In genomic region chr13:70281051-70281847, GRCm38 (mm10) we compare ENCODE assay signal across 10 mouse cellular contexts.
DNase-seq lines count a peak whose midpoint lies in the region; ATAC-seq lines count a peak whose summit lies in the region.
"Had no signal": no experiment of that assay in that cellular context is flagged by ENCODE, and none has a peak within 500 bp of the region (broad histone marks: within the 10 kb centered on the region; RNA-seq: fewer than 3 reads in every experiment).

No protein-coding gene starts in this region.

- peak; percentile 11; the same call in 1 of the 2 replicates for ATAC-seq in heart, embryonic 14.5 days (ENCODE audit: insufficient number of reproducible peaks, insufficient read depth, low FRiP score, low read depth)
- ATAC-seq in heart, embryonic 11.5 days (replicated peaks; ENCODE audit: insufficient number of reproducible peaks, low FRiP score, low TSS enrichment), result no peak
- ATAC-seq in liver, embryonic 16.5 days (ENCODE audit: low read depth), result peak; percentile 54; the same call in 1 of the 2 replicates
- no peak for ATAC-seq in monocyte, adult 5-6 weeks (replicated peaks; ENCODE audit: insufficient number of reproducible peaks, low FRiP score, low TSS enrichment, poor library complexity, severe bottlenecking)

- H3K9me3 ChIP-seq in heart, embryonic 14.5 days (ENCODE audit: control insufficient read depth, low read length), result no peaks in the 10 kb centered on the region
- H3K9me3 ChIP-seq in heart, embryonic 11.5 days (replicated peaks; ENCODE audit: control insufficient read depth, low read length), result no peaks in the 10 kb centered on the region
- no peaks in the 10 kb centered on the region for H3K9me3 ChIP-seq in liver, embryonic 16.5 days (replicated peaks; ENCODE audit: control insufficient read depth, low read length)
- H3K9me3 ChIP-seq: hindbrain, embryonic 15.5 days; neural tube, embryonic 15.5 days had no signal

- no peaks in the 10 kb centered on the region for H3K36me3 ChIP-seq in heart, embryonic 14.5 days (ENCODE audit: control insufficient read depth, insufficient read depth, low read length)
- H3K36me3 ChIP-seq in heart, embryonic 11.5 days (ENCODE audit: control insufficient read depth, insufficient read depth, low read length), result no peaks in the 10 kb centered on the region
- no peaks in the 10 kb centered on the region for H3K36me3 ChIP-seq in liver, embryonic 16.5 days (ENCODE audit: control insufficient read depth, insufficient read depth)
- H3K36me3 ChIP-seq: hindbrain, embryonic 15.5 days; neural tube, embryonic 15.5 days had no signal

- no peaks in the 10 kb centered on the region for H3K27me3 ChIP-seq in heart, embryonic 14.5 days (ENCODE audit: control insufficient read depth, insufficient read depth, low read length)
- H3K27me3 ChIP-seq in heart, embryonic 11.5 days (ENCODE audit: control insufficient read depth, insufficient read depth, low read length), result no peaks in the 10 kb centered on the region
- no peaks in the 10 kb centered on the region for H3K27me3 ChIP-seq in liver, embryonic 16.5 days (ENCODE audit: control insufficient read depth, insufficient read depth, low read depth, low read length)
- H3K27me3 ChIP-seq: hindbrain, embryonic 15.5 days; neural tube, embryonic 15.5 days had no signal

- H3K4me3 ChIP-seq in heart, embryonic 14.5 days (ENCODE audit: control insufficient read depth in 1 of 2, insufficient read depth in 1 of 2, low read depth in 1 of 2, low read length in 2 of 2), result no peak overlapping the region
- no peak overlapping the region for H3K4me3 ChIP-seq in heart, embryonic 11.5 days (ENCODE audit: low read depth, low read length)
- no peak overlapping the region for H3K4me3 ChIP-seq in liver, embryonic 16.5 days (ENCODE audit: low read depth, low read length)
- H3K4me3 ChIP-seq: hindbrain, embryonic 15.5 days; neural tube, embryonic 15.5 days had no signal

- no peak overlapping the region for H3K9ac ChIP-seq in heart, embryonic 14.5 days (ENCODE audit: low read length)
- no peak overlapping the region for H3K9ac ChIP-seq in heart, embryonic 11.5 days (ENCODE audit: low read depth, low read length)
- H3K9ac ChIP-seq in liver, embryonic 16.5 days (ENCODE audit: low read depth, low read length), result no peak overlapping the region
- H3K9ac ChIP-seq: hindbrain, embryonic 15.5 days; neural tube, embryonic 15.5 days had no signal

- peak; percentile 27 for DNase-seq in Muller cell, postnatal 12 days (ENCODE audit: inconsistent ontology term)
- peak; percentile 10 to 15 for DNase-seq in heart, postnatal 14 days
- DNase-seq in gastrocnemius, postnatal 4 days (ENCODE audit: low spot score in 2 of 2), result no peak
- DNase-seq in thymus, postnatal 14 days, result no peak

- no peak overlapping the region; a peak in 2 of 4 replicates for H3K27ac ChIP-seq in heart, embryonic 14.5 days (replicated peaks in 1 of 2; ENCODE audit: control insufficient read depth in 1 of 2, insufficient read depth in 1 of 2, low read depth in 2 of 2, low read length in 2 of 2)
- H3K27ac ChIP-seq in heart, embryonic 11.5 days (ENCODE audit: low read depth, low read length), result no peak overlapping the region
- no peak overlapping the region for H3K27ac ChIP-seq in liver, embryonic 16.5 days (ENCODE audit: low read length)
- H3K27ac ChIP-seq: hindbrain, embryonic 15.5 days had no signal

- intact Hi-C loops in heart, postnatal 14 days (cut with DNase I), result no loop called here

- WGBS in heart, embryonic 14.5 days, result 60% methylated on average over 7 of the region's 7 CpGs
- 72% methylated on average over 7 of the region's 7 CpGs for WGBS in heart, embryonic 11.5 days (ENCODE audit: insufficient replicate concordance)
- 63% methylated on average over 7 of the region's 7 CpGs for WGBS in liver, embryonic 16.5 days (ENCODE audit: insufficient replicate concordance)

- H3K4me1 ChIP-seq in heart, embryonic 14.5 days (ENCODE audit: control insufficient read depth in 2 of 2, insufficient read depth in 2 of 2, low read length in 2 of 2), result peaks cover 2 to 14% of the 10 kb centered on the region in 2 experiments
- peaks cover 6% of the 10 kb centered on the region; the same call in 1 of the 2 replicates for H3K4me1 ChIP-seq in heart, embryonic 11.5 days (ENCODE audit: control insufficient read depth, insufficient read depth, low read length)
- no peaks in the 10 kb centered on the region for H3K4me1 ChIP-seq in liver, embryonic 16.5 days (ENCODE audit: control insufficient read depth, low read depth, low read length)

- no peak overlapping the region for H3K4me2 ChIP-seq in heart, embryonic 14.5 days (ENCODE audit: low read length)
- H3K4me2 ChIP-seq in heart, embryonic 11.5 days, result no peak overlapping the region
- H3K4me2 ChIP-seq in liver, embryonic 16.5 days (ENCODE audit: low read depth, low read length), result no peak overlapping the region
- H3K4me2 ChIP-seq: hindbrain, embryonic 15.5 days; neural tube, embryonic 15.5 days had no signal

Comparison
In these comparisons a context has a peak if more than half of its experiments do, and no peak if none do; other contexts are left out.
1. ATAC-seq: peak in heart, embryonic 14.5 days (single experiment) and liver, embryonic 16.5 days (single experiment); none in heart, embryonic 11.5 days (single experiment) and monocyte, adult 5-6 weeks (single experiment).
2. DNase-seq: peak in Muller cell, postnatal 12 days (single experiment) and heart, postnatal 14 days (2 of 2); none in gastrocnemius, postnatal 4 days (0 of 2) and thymus, postnatal 14 days (single experiment).